Mouse (Mus musculus) urinary bladder, postnatal 14 days (tissue): ENCODE measurements around the gene Vmn1r205.
"Not testable (repeated sequence)": the region's sequence is repeated elsewhere in the genome, so short reads cannot be mapped to it uniquely, and the experiment has no call there.

Experiments used
- DNase-seq: peaks from one replicate; pipeline ENCODE4 v3.0.0; 2021; ENCODE audit warnings: low spot score

The Vmn1r205 gene

GRCm38 (mm10) chr13:22592900-22593299 is at the start of gene Vmn1r205:
Vmn1r205 (minus strand) TSS chr13:22593000.
- DNase-seq: no peak

GRCm38 (mm10) chr13:22624151-22624550 is 31.4 kb upstream of the Vmn1r205 start, which contains the start of gene Vmn1r206:
Vmn1r206 (minus strand) TSS chr13:22624251.
- not testable (repeated sequence) for DNase-seq

- not testable (repeated sequence) for DNase-seq
Measured at GRCm38 (mm10) chr13:22583336-22583735, 9.5 kb downstream of the Vmn1r205 start.

- not testable (repeated sequence) for DNase-seq
Measured at GRCm38 (mm10) chr13:22574911-22575310, 17.9 kb downstream of the Vmn1r205 start.

GRCm38 (mm10) chr13:22552898-22553297 is 39.9 kb downstream of the Vmn1r205 start, which contains the start of gene Vmn1r204:
Vmn1r204 (plus strand) TSS chr13:22553198.
- not testable (repeated sequence) for DNase-seq
